Mouse (Mus musculus): ENCODE data around the gene Gm21244.
"Not testable (repeated sequence)": the region's sequence is repeated elsewhere in the genome, so short reads cannot be mapped to it uniquely, and the experiment has no call there.

Gene Gm21244

GRCm38 (mm10) chrY:7169193-7169592 is at the start of gene Gm21244:
Gene Gm21244 (minus strand): TSS chrY:7169293.
- DNase-seq = not testable (repeated sequence)

Measured in cerebellum, postnatal 10 days (tissue).